Mouse (Mus musculus) embryonic facial prominence, embryonic 15.5 days (tissue): ENCODE results near the gene Mical3. TPM values are rescaled to one million over a fixed set of nuclear protein-coding genes. Genes with fewer than 3 reads are reported as not detected.

Experiments
- ATAC-seq: fragments of 200-750 bp; cut with Nextera tagmentation; 2 replicates; pipeline ENCODE4 v1.8.0; 2017; ENCODE audit warnings: low read depth, moderate TSS enrichment; ENCODE audit not compliant: insufficient number of reproducible peaks, low FRiP score, low TSS enrichment
- H3K27ac ChIP-seq: fragments of 300-500 bp; sonication (generic); replicated peaks from 2 replicates; pipeline ENCODE4 v1.5.1; 2015; ENCODE audit warnings: mild to moderate bottlenecking, inconsistent platforms
- H3K27me3 ChIP-seq: fragments of 300-500 bp; sonication (generic); 2 replicates; pipeline ENCODE4 v1.6.1; 2015; ENCODE audit warnings: inconsistent platforms
- H3K36me3 ChIP-seq: fragments of 300-500 bp; sonication (generic); 2 replicates; pipeline ENCODE4 v1.6.1; 2015; ENCODE audit warnings: mild to moderate bottlenecking, inconsistent platforms
- H3K4me1 ChIP-seq: fragments of 300-500 bp; sonication (generic); 2 replicates; pipeline ENCODE4 v1.6.1; 2015; ENCODE audit warnings: inconsistent platforms
- H3K4me2 ChIP-seq: fragments of 300-500 bp; sonication (generic); replicated peaks from 2 replicates; pipeline ENCODE4 v1.6.1; 2015; ENCODE audit warnings: mild to moderate bottlenecking, inconsistent platforms
- H3K4me3 ChIP-seq: fragments of 300-500 bp; sonication (generic); replicated peaks from 2 replicates; pipeline ENCODE4 v1.5.1; 2015; ENCODE audit warnings: mild to moderate bottlenecking, inconsistent platforms
- H3K9ac ChIP-seq: fragments of 300-500 bp; sonication (generic); 2 replicates; pipeline ENCODE4 v1.6.1; 2015; ENCODE audit warnings: inconsistent platforms
- H3K9me3 ChIP-seq: fragments of 300-500 bp; sonication (generic); replicated peaks from 2 replicates; pipeline ENCODE4 v1.6.1; 2016; ENCODE audit warnings: inconsistent platforms
- WGBS: fragments of 180-500 bp; shearing (Covaris S2); methylation state at CpG from one replicate; pipeline ENCODE4 v1.1.7; 2015; 5-methylcytosine and 5-hydroxymethylcytosine counted together
- polyA plus RNA-seq: library from polyadenylated mRNA; unstranded; fragments of >200 nt; fragmentation: Nextera tagmentation; extraction: Ambion mirVana; gene quantifications from 2 replicates; pipeline ENCODE4 v1.2.1, GENCODE M21; 2015

Mical3 gene
- polyA plus RNA-seq, 1 experiment from 2014 or later, result 11.5 TPM

DNA sequence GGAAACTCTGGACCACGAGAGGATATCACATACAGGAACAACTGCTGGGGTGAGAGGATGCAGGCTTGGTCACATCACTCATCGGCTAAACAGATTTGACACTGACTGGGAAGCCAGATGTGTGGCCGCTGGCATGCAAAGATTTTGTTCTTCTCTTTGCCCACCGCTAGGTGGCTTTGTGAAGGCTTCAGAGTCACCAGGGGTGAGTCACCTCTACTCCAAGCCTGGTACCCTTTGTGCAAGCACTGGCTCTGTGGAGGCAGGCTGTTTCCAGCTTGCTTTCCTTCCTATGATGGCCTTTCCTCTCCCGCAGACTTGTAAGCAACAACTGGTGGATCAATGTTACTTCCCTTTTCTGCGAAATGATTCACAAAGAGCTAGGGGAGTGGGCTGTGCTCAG is 149.3 kb downstream of the Mical3 start:
- Histone ChIP-seq H3K9me3 (no peaks in the 10 kb centered on the region), H3K4me1 (peaks cover 12% of the 10 kb centered on the region), H3K4me2 (no peak overlapping the region), H3K36me3 (peaks cover 13% of the 10 kb centered on the region; the same call in 1 of the 2 replicates), H3K27me3 (no peaks in the 10 kb centered on the region), H3K4me3 (no peak overlapping the region), H3K27ac (no peak overlapping the region), H3K9ac (no peak overlapping the region)
- WGBS, result 61% methylated on average over 6 of the region's 6 CpGs
- no peak for ATAC-seq

- H3K4me2 ChIP-seq, result no peak overlapping the region
- no peaks in the 10 kb centered on the region for H3K9me3 ChIP-seq
- peaks cover 19% of the 10 kb centered on the region; the same call in 1 of the 2 replicates for H3K36me3 ChIP-seq
- 41% methylated on average over 18 of the region's 18 CpGs for WGBS
- no peaks in the 10 kb centered on the region for H3K27me3 ChIP-seq
- peak overlapping the region; percentile 34; the same call in 1 of the 2 replicates for H3K27ac ChIP-seq
- ATAC-seq, result peak; percentile 41; the same call in 1 of the 2 replicates
- no peak overlapping the region for H3K4me3 ChIP-seq
- H3K4me1 ChIP-seq, result peaks cover 12% of the 10 kb centered on the region
- H3K9ac ChIP-seq, result no peak overlapping the region
Measured at GRCm38 (mm10) chr6:120978019-120978621, 152.7 kb downstream of the Mical3 start.

DNA sequence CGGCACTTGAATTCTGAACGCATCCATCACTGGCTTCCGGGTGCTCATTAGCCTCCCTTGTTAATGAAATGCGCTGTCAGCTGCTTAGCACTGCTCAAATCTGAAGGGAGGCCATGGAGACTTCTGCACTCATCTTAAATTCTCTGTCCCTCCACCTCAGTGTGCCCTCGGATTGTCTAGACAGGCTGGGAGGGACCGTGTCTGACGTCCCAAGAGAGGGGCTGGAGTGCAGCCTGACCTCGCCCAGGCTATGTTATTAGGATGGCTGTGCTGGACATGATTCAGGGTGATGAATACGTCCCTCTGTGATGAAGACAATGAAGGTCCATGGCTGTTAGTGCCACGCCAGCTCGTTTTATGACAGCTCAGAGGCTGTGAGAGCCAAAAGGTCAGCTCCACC is 153.8 kb downstream of the Mical3 start:
- no peaks in the 10 kb centered on the region for H3K27me3 ChIP-seq
- peaks cover 19% of the 10 kb centered on the region; the same call in 1 of the 2 replicates for H3K36me3 ChIP-seq
- WGBS, result 75% methylated on average over 11 of the region's 11 CpGs
- no peak overlapping the region for H3K27ac ChIP-seq
- H3K4me1 ChIP-seq, result peaks cover 12% of the 10 kb centered on the region
- H3K9me3 ChIP-seq, result no peaks in the 10 kb centered on the region
- H3K4me3 ChIP-seq, result no peak overlapping the region
- no peak overlapping the region for H3K9ac ChIP-seq
- H3K4me2 ChIP-seq, result no peak overlapping the region
- ATAC-seq, result no peak

- 55% methylated on average over 12 of the region's 12 CpGs for WGBS
- H3K4me1 ChIP-seq, result peaks cover 12% of the 10 kb centered on the region
- H3K36me3 ChIP-seq, result peaks cover 19% of the 10 kb centered on the region; the same call in 1 of the 2 replicates
- no peak overlapping the region for H3K9ac ChIP-seq
- no peaks in the 10 kb centered on the region for H3K9me3 ChIP-seq
- no peak overlapping the region for H3K4me2 ChIP-seq
- no peak overlapping the region for H3K27ac ChIP-seq
- no peak for ATAC-seq
- no peak overlapping the region for H3K4me3 ChIP-seq
- no peaks in the 10 kb centered on the region for H3K27me3 ChIP-seq
Measured at GRCm38 (mm10) chr6:120976097-120976496, 154.7 kb downstream of the Mical3 start.

GRCm38 (mm10) chr6:120971797-120972590 is 158.8 kb downstream of the Mical3 start:
- 55% methylated on average over 14 of the region's 14 CpGs for WGBS
- Histone ChIP-seq H3K27ac (no peak overlapping the region), H3K4me2 (no peak overlapping the region; the same call in 1 of the 2 replicates), H3K36me3 (peaks cover 16% of the 10 kb centered on the region), H3K27me3 (no peaks in the 10 kb centered on the region), H3K9ac (no peak overlapping the region), H3K9me3 (no peaks in the 10 kb centered on the region), H3K4me1 (no peaks in the 10 kb centered on the region), H3K4me3 (no peak overlapping the region)
- ATAC-seq, result no peak

DNA sequence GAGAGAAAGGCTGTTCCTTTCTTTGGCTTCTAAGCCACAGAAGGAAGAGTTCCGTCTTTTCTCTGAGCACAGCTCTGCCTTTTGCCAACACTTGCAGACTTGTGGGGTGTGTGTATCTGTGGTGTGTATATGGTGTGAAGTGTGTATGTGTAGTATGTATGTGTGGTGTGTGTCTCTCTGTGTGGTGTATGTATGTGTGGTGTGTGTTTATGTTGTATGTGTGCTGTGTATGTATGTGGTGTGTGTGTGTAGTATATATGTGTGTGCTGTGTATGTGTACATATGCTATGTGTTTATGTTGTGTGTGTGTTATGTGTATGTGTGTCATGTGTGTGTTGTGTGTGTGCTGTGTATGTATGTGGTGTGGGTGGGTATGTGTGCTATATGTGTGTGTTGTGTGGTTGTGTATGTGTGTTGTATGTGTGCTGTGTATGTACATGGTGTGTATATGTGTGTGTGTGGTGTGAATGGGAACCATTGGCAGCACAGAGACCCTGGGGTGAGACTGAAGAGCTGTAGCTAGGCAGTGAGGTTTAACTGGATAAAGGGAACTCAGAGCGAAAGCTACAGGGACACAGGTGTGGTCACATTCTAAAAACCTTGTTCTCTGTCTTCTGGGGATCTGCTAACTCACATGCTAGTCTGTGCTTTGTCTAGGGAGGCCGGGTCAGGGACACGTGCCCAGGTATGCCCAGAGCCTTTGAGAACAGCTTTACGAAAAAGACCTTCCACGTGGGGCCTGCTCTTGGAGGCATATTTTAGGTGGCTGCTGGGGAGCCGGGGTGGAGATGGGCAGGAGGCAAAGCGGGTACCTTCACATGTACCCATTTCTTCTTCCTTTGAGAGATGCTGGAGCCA is 159.6 kb downstream of the Mical3 start:
- WGBS, result 64% methylated on average over 8 of the region's 8 CpGs
- Histone ChIP-seq H3K4me2 (no peak overlapping the region), H3K4me3 (no peak overlapping the region), H3K27me3 (no peaks in the 10 kb centered on the region), H3K4me1 (no peaks in the 10 kb centered on the region), H3K9me3 (no peaks in the 10 kb centered on the region), H3K9ac (no peak overlapping the region), H3K36me3 (peaks cover 16% of the 10 kb centered on the region), H3K27ac (no peak overlapping the region)
- ATAC-seq, result peak; percentile 43; the same call in 1 of the 2 replicates

GRCm38 (mm10) chr6:120965814-120966213 is 165.0 kb downstream of the Mical3 start:
- peaks cover 3% of the 10 kb centered on the region; the same call in 1 of the 2 replicates for H3K4me1 ChIP-seq
- H3K27me3 ChIP-seq, result no peaks in the 10 kb centered on the region
- H3K4me3 ChIP-seq, result no peak overlapping the region
- peaks cover 14% of the 10 kb centered on the region for H3K36me3 ChIP-seq
- no peaks in the 10 kb centered on the region for H3K9me3 ChIP-seq
- H3K27ac ChIP-seq, result no peak overlapping the region
- 0 out of 2 replicates have a peak, but pooled peaks have one; percentile 53 for ATAC-seq
- H3K9ac ChIP-seq, result no peak overlapping the region
- 28% methylated on average over 13 of the region's 13 CpGs for WGBS
- no peak overlapping the region for H3K4me2 ChIP-seq

- no peak overlapping the region for H3K4me3 ChIP-seq
- 81% methylated on average over 3 of the region's 3 CpGs for WGBS
Measured at GRCm38 (mm10) chr6:120964179-120964578, 166.6 kb downstream of the Mical3 start.

GRCm38 (mm10) chr6:120960338-120961030 is 170.3 kb downstream of the Mical3 start:
- H3K27ac ChIP-seq, result no peak overlapping the region
- ATAC-seq, result no peak
- no peaks in the 10 kb centered on the region for H3K9me3 ChIP-seq
- H3K9ac ChIP-seq, result no peak overlapping the region
- H3K4me2 ChIP-seq, result no peak overlapping the region
- H3K4me1 ChIP-seq, result no peaks in the 10 kb centered on the region
- peaks cover 38% of the 10 kb centered on the region; the same call in 1 of the 2 replicates for H3K36me3 ChIP-seq
- WGBS, result 81% methylated on average over 9 of the region's 9 CpGs
- no peaks in the 10 kb centered on the region for H3K27me3 ChIP-seq
- H3K4me3 ChIP-seq, result no peak overlapping the region

More at GRCm38 (mm10) chr6:120964179-120964578, 166.6 kb downstream of the Mical3 start:
- ATAC-seq, result no peak
- H3K4me1 ChIP-seq, result peaks cover 3% of the 10 kb centered on the region; the same call in 1 of the 2 replicates
- H3K27ac ChIP-seq, result no peak overlapping the region
- H3K27me3 ChIP-seq, result no peaks in the 10 kb centered on the region
- no peaks in the 10 kb centered on the region for H3K9me3 ChIP-seq
- no peak overlapping the region for H3K4me2 ChIP-seq
- 0 out of 2 replicates have a peak, but pooled peaks cover 8% of the 10 kb centered on the region for H3K36me3 ChIP-seq
- H3K9ac ChIP-seq, result no peak overlapping the region

GRCm38 (mm10) chr6:120957331-120957730 is 173.5 kb downstream of the Mical3 start:
- no peak overlapping the region for H3K4me3 ChIP-seq
- H3K4me2 ChIP-seq, result no peak overlapping the region
- no peak for ATAC-seq
- peaks cover 47% of the 10 kb centered on the region; the same call in 1 of the 2 replicates for H3K36me3 ChIP-seq
- H3K9ac ChIP-seq, result no peak overlapping the region
- no peaks in the 10 kb centered on the region for H3K4me1 ChIP-seq
- no peak overlapping the region for H3K27ac ChIP-seq
- 74% methylated on average over 4 of the region's 4 CpGs for WGBS
- no peaks in the 10 kb centered on the region for H3K27me3 ChIP-seq
- no peaks in the 10 kb centered on the region for H3K9me3 ChIP-seq
